Mouse (Mus musculus): Measurements from ENCODE around the gene A030003K21Rik.

DNA sequence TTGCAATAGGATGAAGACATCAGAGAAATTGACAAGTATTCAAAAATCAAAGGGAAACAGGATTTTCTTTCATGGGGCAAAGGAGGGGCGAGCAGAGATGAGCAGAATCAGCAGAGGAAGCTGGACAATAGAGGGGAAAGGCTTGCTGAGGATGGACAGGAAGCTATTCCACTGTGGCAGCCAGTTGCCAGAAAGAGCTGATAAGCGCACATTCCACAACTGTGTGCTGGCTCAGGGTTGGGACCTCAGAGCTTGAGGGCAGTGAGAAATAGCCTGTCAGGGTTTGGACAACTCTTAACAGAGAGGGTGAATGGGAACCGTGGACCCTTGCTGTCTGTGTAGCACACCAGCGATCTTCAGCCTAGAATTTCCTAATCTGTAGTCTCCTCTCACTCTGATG, 28.9 kb upstream of the A030003K21Rik start:
- TF ChIP-seq CTCF (IDR thresholded peaks at IDR 0.05; ENCODE audit: control insufficient read depth, insufficient read depth, insufficient read length): no peak
- TF ChIP-seq MYOG (IDR thresholded peaks at IDR 0.05; ENCODE audit: control insufficient read depth, extremely low read depth, insufficient read length): no peak
- TF ChIP-seq MAX (IDR thresholded peaks at IDR 0.05): no peak
